Mouse (Mus musculus) stomach, postnatal 0 days (tissue): ENCODE results near the gene Cdkl5.

ENCODE experiments used
- CTCF ChIP-seq: IDR thresholded peaks from 2 replicates; pipeline ENCODE4 v1.5.1; 2016; ENCODE audit warnings: antibody characterized with exemption, low read depth, mild to moderate bottlenecking, moderate library complexity
- EP300 ChIP-seq: optimal IDR thresholded peaks from 2 replicates; pipeline ENCODE3; 2016; ENCODE audit warnings: antibody characterized with exemption

DNA sequence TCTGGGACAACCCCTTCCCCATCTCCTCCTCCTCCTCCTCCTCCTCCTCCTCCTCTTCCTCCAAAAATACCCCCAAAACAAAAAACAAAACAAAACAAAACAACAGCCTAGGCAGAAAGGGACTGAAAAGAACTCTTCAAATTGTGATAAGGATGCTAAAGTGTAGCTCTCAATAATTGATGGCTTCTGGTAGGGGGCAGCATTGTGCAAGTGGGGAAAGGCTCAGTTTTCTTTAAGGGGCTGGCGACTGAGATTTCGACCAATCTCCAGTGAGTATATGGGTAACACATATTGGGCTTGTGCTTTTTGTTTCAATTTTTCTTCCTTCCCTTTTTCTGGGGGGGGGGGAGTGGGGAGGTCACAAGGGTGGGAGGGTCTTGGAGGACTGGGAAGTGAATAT, 37.9 kb upstream of the Cdkl5 start:
- TF ChIP-seq EP300 (no peak), CTCF (peak; percentile 46)
